Mouse (Mus musculus): Measurements from ENCODE around the gene Accsl. TPM values are rescaled to one million over a fixed set of nuclear protein-coding genes. Genes with fewer than 3 reads are reported as not detected.

The Accsl gene
- total RNA-seq (2021) (not detected), polyA plus RNA-seq (2012; rRNA removed) (0.20 TPM in 1 of 2 replicates, not detected in the other)
- long read RNA-seq = 0 reads

DNA sequence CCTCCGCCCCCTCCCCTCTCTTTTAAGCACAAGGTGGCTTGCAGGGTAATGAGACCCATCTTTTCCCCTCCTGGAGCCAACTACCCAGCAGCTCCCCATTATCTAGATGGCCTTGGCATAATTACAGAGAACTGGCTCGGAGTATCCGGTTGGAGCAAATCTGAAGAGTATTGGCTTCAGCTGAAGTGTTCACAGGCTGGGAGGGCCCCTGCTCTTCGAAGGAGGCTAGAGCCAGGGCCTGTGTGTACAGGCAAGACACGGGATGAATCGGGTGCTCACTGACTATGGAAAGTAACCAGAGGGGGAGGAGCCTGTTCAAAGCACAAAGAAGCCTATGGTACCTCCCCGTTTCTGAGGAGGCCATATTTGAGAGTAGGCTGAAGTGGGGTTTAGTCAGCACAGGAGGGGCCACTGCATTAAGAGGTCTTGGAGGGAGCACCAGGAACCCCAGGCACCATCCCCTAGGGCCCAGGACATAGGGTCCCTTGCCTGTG, at the start of gene Accsl:
Gene Accsl, minus strand, starts transcription at position 51 of the 494 bp plus-strand sequence.
- H3K79me2 ChIP-seq (replicated peaks; ENCODE audit: control insufficient read depth, insufficient read depth, low read length) = no peaks in the 10 kb centered on the region
- H3K4me3 ChIP-seq = no peak within 1 kb of the TSS
- H3K36me3 ChIP-seq (ENCODE audit: control insufficient read depth, insufficient read depth, low read length) = no peaks in the 10 kb centered on the region
- no peak within 1 kb of the TSS for H3K27ac ChIP-seq
- H3K27me3 ChIP-seq (ENCODE audit: control insufficient read depth, insufficient read depth, low read length) = no peaks in the 10 kb centered on the region; the same call in 1 of the 2 replicates
- H3K4me1 ChIP-seq (ENCODE audit: control insufficient read depth, insufficient read depth, low read length) = no peaks in the 10 kb centered on the region
- TF ChIP-seq POLR2A (IDR thresholded peaks at IDR 0.05; ENCODE audit: insufficient read depth, low read depth, low read length) = no peak
- no peak for TF ChIP-seq EP300 (IDR thresholded peaks at IDR 0.05; ENCODE audit: insufficient read depth, low read depth, low read length)
- TF ChIP-seq CTCF (IDR thresholded peaks at IDR 0.05) = no peak
- no peak for DNase-seq
- H3K9ac ChIP-seq (ENCODE audit: low read depth, low read length) = no peak within 1 kb of the TSS
- intact Hi-C loops (cut with DNase I) = no loop called here
- 62% methylated on average over 7 of the region's 7 CpGs for WGBS

DNA sequence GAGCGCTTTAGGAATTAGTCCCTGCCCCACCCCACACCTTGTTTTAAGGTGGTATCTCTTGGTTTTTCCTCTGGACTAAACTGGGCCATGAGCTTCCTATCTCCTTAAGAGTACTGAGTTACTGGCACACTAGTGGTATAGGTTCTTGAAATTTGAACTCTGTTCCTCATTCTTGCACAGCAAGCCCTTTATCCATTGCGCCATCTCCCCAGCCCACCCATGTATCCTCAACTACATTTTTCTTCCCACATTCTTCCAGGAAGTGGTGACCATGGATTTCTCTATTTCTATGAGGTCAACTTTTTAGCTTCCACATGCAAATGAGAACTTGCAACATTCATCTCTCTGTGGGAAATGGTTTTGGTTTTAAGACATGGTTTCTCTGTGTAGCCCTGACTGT, 44.6 kb upstream of the Accsl start:
- H3K27ac ChIP-seq = no peak overlapping the region
- no peaks in the 10 kb centered on the region for H3K27me3 ChIP-seq (ENCODE audit: control insufficient read depth, insufficient read depth, low read length)
- TF ChIP-seq CTCF (IDR thresholded peaks at IDR 0.05) = no peak
- TF ChIP-seq POLR2A (IDR thresholded peaks at IDR 0.05; ENCODE audit: insufficient read depth, low read depth, low read length) = no peak
- no peak overlapping the region for H3K9ac ChIP-seq (ENCODE audit: low read depth, low read length)
- H3K4me1 ChIP-seq (ENCODE audit: control insufficient read depth, insufficient read depth, low read length) = peaks cover 11% of the 10 kb centered on the region
- intact Hi-C loops (cut with DNase I) = no loop called here
- no peak for DNase-seq
- H3K36me3 ChIP-seq (ENCODE audit: control insufficient read depth, insufficient read depth, low read length) = no peaks in the 10 kb centered on the region
- H3K4me3 ChIP-seq = no peak overlapping the region
- H3K79me2 ChIP-seq (replicated peaks; ENCODE audit: control insufficient read depth, insufficient read depth, low read length) = no peaks in the 10 kb centered on the region
- 89% methylated on average over 2 of the region's 2 CpGs for WGBS

DNA sequence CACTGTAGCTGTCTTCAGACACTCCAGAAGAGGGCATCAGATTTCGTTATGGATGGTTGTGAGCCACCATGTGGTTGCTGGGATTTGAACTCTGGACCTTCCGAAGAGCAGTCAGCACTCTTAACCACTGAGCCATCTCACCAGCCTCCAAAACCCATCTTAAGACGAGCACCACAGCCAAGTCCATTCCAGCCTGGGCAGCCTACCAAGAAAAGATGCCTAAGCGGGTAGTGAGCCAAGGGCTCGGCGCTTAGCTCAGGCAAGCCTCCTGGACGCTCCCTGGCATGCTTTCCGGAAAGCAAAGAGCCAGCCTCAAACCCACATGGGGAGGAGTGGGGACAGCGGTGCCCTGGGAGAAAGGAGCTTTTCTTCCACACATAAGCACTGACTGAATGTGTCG, 43.0 kb upstream of the Accsl start:
- Histone ChIP-seq H3K27me3 (ENCODE audit: control insufficient read depth, insufficient read depth, low read length) (no peaks in the 10 kb centered on the region), H3K4me1 (ENCODE audit: control insufficient read depth, insufficient read depth, low read length) (peaks cover 14% of the 10 kb centered on the region), H3K36me3 (ENCODE audit: control insufficient read depth, insufficient read depth, low read length) (no peaks in the 10 kb centered on the region), H3K27ac (no peak overlapping the region), H3K4me3 (no peak overlapping the region), H3K9ac (ENCODE audit: low read depth, low read length) (no peak overlapping the region), H3K79me2 (replicated peaks; ENCODE audit: control insufficient read depth, insufficient read depth, low read length) (no peaks in the 10 kb centered on the region)
- DNase-seq = peak; percentile 47 to 62
- intact Hi-C loops (cut with DNase I) = no loop called here
- WGBS = 69% methylated on average over 10 of the region's 10 CpGs
- no peak for TF ChIP-seq CTCF (IDR thresholded peaks at IDR 0.05)

DNA sequence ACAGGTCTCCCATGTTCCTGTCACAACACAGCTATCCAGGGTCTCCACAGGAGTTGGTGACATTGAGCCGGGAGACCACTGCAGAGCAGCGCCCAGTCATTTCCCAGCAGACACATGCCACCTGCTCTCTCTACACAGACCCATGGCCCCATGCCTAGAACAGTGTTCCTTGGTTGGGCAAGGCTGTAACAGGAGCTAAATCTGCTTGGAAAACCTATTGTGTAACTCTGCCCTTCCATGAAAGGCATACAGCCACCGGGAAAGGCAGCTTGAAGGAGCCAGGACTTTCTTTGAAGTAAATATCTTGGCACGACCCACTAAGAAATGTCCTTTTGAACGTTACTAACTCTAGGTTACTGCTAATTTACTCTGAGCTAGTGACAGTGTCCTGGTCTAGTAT, 40.8 kb upstream of the Accsl start:
- Histone ChIP-seq H3K36me3 (ENCODE audit: control insufficient read depth, insufficient read depth, low read length) (no peaks in the 10 kb centered on the region), H3K27ac (peak overlapping the region; percentile 5; the same call in 1 of the 2 replicates), H3K9ac (ENCODE audit: low read depth, low read length) (no peak overlapping the region), H3K4me3 (no peak overlapping the region), H3K27me3 (ENCODE audit: control insufficient read depth, insufficient read depth, low read length) (no peaks in the 10 kb centered on the region), H3K79me2 (replicated peaks; ENCODE audit: control insufficient read depth, insufficient read depth, low read length) (no peaks in the 10 kb centered on the region), H3K4me1 (ENCODE audit: control insufficient read depth, insufficient read depth, low read length) (peaks cover 16% of the 10 kb centered on the region)
- 45% methylated on average over 5 of the region's 5 CpGs for WGBS
- DNase-seq = peak in 1 of 2 experiments; percentile 57
- TF ChIP-seq POLR2A (IDR thresholded peaks at IDR 0.05; ENCODE audit: insufficient read depth, low read depth, low read length) (no peak), EP300 (IDR thresholded peaks at IDR 0.05; ENCODE audit: insufficient read depth, low read depth, low read length) (no peak), CTCF (IDR thresholded peaks at IDR 0.05) (no peak)
- intact Hi-C loops (cut with DNase I) = loop anchor here (5.0 kb wide), 1 partner anchor 48 kb away; the partner anchor contains the start of gene Gm13889

DNA sequence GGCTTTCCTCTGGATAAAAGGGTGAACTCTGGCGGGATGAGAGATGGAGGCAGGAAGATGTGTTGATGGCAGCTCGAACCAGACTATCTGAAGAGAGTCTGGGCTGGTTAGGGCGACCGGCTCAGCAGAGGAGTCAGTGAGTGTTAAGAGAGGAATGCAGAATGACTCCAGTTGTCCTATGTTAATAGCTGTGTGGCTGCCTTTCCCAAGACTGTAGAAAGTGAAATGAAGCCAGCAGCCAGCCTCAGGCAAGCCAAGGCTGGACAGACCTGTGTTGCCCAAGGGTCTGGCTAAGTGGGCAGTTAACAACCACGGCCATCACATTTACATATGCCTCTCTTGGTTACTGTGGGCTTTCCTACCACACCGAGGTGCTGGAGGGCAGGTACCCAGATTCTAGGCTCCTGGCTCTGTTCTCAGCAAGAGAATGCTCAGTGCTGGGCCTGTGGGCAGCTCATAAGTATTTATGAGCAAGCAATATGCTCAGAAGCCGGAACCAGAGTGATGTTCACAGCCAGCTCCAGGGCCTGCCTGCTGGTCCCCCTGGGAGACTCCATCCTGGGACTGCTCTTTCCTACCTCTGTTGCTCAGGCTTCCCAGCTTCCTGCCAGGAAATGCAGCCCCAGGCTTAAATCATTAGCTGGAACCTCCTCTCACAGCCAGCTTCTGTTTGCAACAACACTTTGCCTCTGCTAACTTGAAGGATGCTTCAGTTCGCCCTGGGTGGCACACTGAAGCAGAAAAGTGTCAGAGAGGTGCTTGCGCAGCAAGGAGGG, 38.8 kb upstream of the Accsl start:
- intact Hi-C loops (cut with DNase I) = loop anchor here (5.0 kb wide), 1 partner anchor 50 kb away; the partner anchor contains the start of gene Gm13889
- peak overlapping the region; percentile 46 for H3K27ac ChIP-seq

DNA sequence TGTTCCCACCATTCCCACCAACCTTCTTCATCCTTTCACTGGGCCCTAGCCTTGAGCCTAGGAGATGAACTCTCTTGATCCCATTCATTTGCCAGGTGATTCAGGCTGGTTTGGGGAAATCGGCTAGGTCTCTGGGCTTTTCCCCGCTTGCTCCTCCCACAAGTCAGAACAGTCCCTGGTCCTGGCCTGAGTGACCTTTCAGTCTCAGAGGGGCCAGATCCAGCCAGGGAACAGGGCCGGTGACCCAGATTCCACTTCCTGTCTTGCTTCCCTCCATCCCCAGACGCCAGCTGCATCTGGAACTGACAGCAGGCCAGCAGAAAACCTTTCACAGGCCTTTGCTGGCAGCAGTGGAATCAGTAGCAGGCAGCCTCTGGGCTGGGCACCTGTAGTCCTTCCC, 37.4 kb upstream of the Accsl start:
- Histone ChIP-seq H3K9ac (ENCODE audit: low read depth, low read length) (no peak overlapping the region), H3K27ac (peak overlapping the region; percentile 51), H3K4me3 (no peak overlapping the region), H3K36me3 (ENCODE audit: control insufficient read depth, insufficient read depth, low read length) (no peaks in the 10 kb centered on the region), H3K27me3 (ENCODE audit: control insufficient read depth, insufficient read depth, low read length) (no peaks in the 10 kb centered on the region), H3K4me1 (ENCODE audit: control insufficient read depth, insufficient read depth, low read length) (peaks cover 20% of the 10 kb centered on the region), H3K79me2 (replicated peaks; ENCODE audit: control insufficient read depth, insufficient read depth, low read length) (no peaks in the 10 kb centered on the region)
- TF ChIP-seq EP300 (IDR thresholded peaks at IDR 0.05; ENCODE audit: insufficient read depth, low read depth, low read length) = no peak
- TF ChIP-seq POLR2A (IDR thresholded peaks at IDR 0.05; ENCODE audit: insufficient read depth, low read depth, low read length) = no peak
- no peak for TF ChIP-seq CTCF (IDR thresholded peaks at IDR 0.05)
- 40% methylated on average over 4 of the region's 4 CpGs for WGBS
- peak; percentile 65 to 79 for DNase-seq
- intact Hi-C loops (cut with DNase I) = loop anchor here (5.0 kb wide), 1 partner anchor 51 kb away; the partner anchor contains the start of gene Gm13889

More for the DNA sequence above, 38.8 kb upstream of the Accsl start:
- Histone ChIP-seq H3K27me3 (ENCODE audit: control insufficient read depth, insufficient read depth, low read length) (no peaks in the 10 kb centered on the region), H3K36me3 (ENCODE audit: control insufficient read depth, insufficient read depth, low read length) (no peaks in the 10 kb centered on the region), H3K79me2 (replicated peaks; ENCODE audit: control insufficient read depth, insufficient read depth, low read length) (no peaks in the 10 kb centered on the region), H3K4me1 (ENCODE audit: control insufficient read depth, insufficient read depth, low read length) (peaks cover 20% of the 10 kb centered on the region), H3K9ac (ENCODE audit: low read depth, low read length) (no peak overlapping the region), H3K4me3 (no peak overlapping the region)
- 60% methylated on average over 9 of the region's 9 CpGs for whole genome bisulfite sequencing
- DNase-seq = peak in 1 of 2 experiments; percentile 42
- no peak for TF ChIP-seq EP300 (IDR thresholded peaks at IDR 0.05; ENCODE audit: insufficient read depth, low read depth, low read length)
- TF ChIP-seq CTCF (IDR thresholded peaks at IDR 0.05) = no peak
